Mouse (Mus musculus) central nervous system, embryonic 14 days (tissue): ENCODE measurements around the gene Fmnl1. TPM values are rescaled to one million over a fixed set of nuclear protein-coding genes. Genes with fewer than 3 reads are reported as not detected.

Experiments
- polyA plus RNA-seq: library from polyadenylated mRNA; depleted of rRNA; stranded (reverse); fragments of >200 nt; gene quantifications from 2 replicates; pipeline ENCODE4 v1.2.3, GENCODE M21; 2012; rRNA removed

Gene Fmnl1
- polyA plus RNA-seq = 14.6 and 18.3 TPM in 2 replicates

GRCm38 (mm10) chr11:103170494-103171285 is at the start of gene Fmnl1:
Gene Fmnl1, plus strand, starts transcription at chr11:103171107.

GRCm38 (mm10) chr11:103131701-103132575 is 39.0 kb upstream of the Fmnl1 start, which contains the start of gene Hexim2:
Gene Hexim2, plus strand, starts transcription at chr11:103132429.

GRCm38 (mm10) chr11:103208458-103208857 is 37.6 kb downstream of the Fmnl1 start, which contains the start of gene 1700023F06Rik:
Gene 1700023F06Rik, minus strand, starts transcription at chr11:103208558.

GRCm38 (mm10) chr11:103217790-103218516 is 47.0 kb downstream of the Fmnl1 start, which contains the start of gene Spata32:
Gene Spata32, minus strand, starts transcription at chr11:103218432.

Other genes with a start within 250 kb of the Fmnl1 start
- gene Kif18b, start 246.0 kb upstream of the Fmnl1 start, polyA plus RNA-seq = 13.8 and 16.8 TPM in 2 replicates
- 8.8 and 12.1 TPM in 2 replicates for gene C1ql1, start 224.4 kb upstream of the Fmnl1 start, polyA plus RNA-seq
- gene Nmt1, start 142.9 kb upstream of the Fmnl1 start, polyA plus RNA-seq = 35.1 and 36.0 TPM in 2 replicates
- 202 and 211 TPM in 2 replicates for gene Dcakd, start 142.8 kb upstream of the Fmnl1 start, polyA plus RNA-seq
- gene Plcd3, start 69.4 kb upstream of the Fmnl1 start, polyA plus RNA-seq = 2.6 and 3.8 TPM in 2 replicates
- 8.2 and 8.7 TPM in 2 replicates for gene Acbd4, start 69.4 kb upstream of the Fmnl1 start, polyA plus RNA-seq
- 17.3 and 19.5 TPM in 2 replicates for gene Hexim1, start 54.9 kb upstream of the Fmnl1 start, polyA plus RNA-seq
- gene Hexim2, start 38.7 kb upstream of the Fmnl1 start, polyA plus RNA-seq = 11.7 and 14.4 TPM in 2 replicates
- gene 1700023F06Rik, start 37.5 kb downstream of the Fmnl1 start, polyA plus RNA-seq = 1.2 and 1.7 TPM in 2 replicates
- 0.45 and 0.64 TPM in 2 replicates for gene Spata32, start 47.3 kb downstream of the Fmnl1 start, polyA plus RNA-seq
- 6.1 and 7.1 TPM in 2 replicates for gene Map3k14, start 96.4 kb downstream of the Fmnl1 start, polyA plus RNA-seq
- gene Arhgap27, start 192.6 kb downstream of the Fmnl1 start, polyA plus RNA-seq = 6.7 and 7.9 TPM in 2 replicates
- gene Plekhm1, start 241.6 kb downstream of the Fmnl1 start, polyA plus RNA-seq = 13.9 and 14.4 TPM in 2 replicates